Mouse (Mus musculus): Measurements from ENCODE around the gene Gata2.

GRCm38 (mm10) chr6:88219094-88219493, 25.4 kb downstream of the Gata2 start:
- TF ChIP-seq CTCF (IDR thresholded peaks at IDR 0.05; ENCODE audit: insufficient read depth, low read depth, low read length) (no peak), POLR2A (IDR thresholded peaks at IDR 0.05; ENCODE audit: insufficient read depth, low read depth, low read length) (no peak)

All from olfactory bulb, adult 2 months (tissue).